30 mouse cellular contexts compared by ENCODE assay signal in genomic region chr19:60576741-60577140, GRCm38 (mm10). TPM values are rescaled to one million over a fixed set of nuclear protein-coding genes. Genes with fewer than 3 reads are reported as not detected.
A peak's percentile ranks its signal among the peaks of the same experiment; 100 is the strongest.
DNase-seq lines count a peak whose midpoint lies in the region; ATAC-seq lines count a peak whose summit lies in the region.
"Had no signal": no experiment of that assay in that cellular context is flagged by ENCODE, and none has a peak within 500 bp of the region (broad histone marks: within the 10 kb centered on the region; RNA-seq: fewer than 3 reads in every experiment).

No protein-coding gene starts in this region.

- no peak overlapping the region for H3K4me3 ChIP-seq in hindbrain, embryonic 14.5 days (replicated peaks; ENCODE audit: low read length)
- H3K4me3 ChIP-seq in hindbrain, embryonic 16.5 days (ENCODE audit: low read length) = no peak overlapping the region
- no peak overlapping the region for H3K4me3 ChIP-seq in midbrain, embryonic 14.5 days (replicated peaks; ENCODE audit: low read depth, low read length)
- H3K4me3 ChIP-seq in midbrain, embryonic 11.5 days (ENCODE audit: low read depth, low read length) = no peak overlapping the region
- no peak overlapping the region for H3K4me3 ChIP-seq in midbrain, embryonic 15.5 days
- H3K4me3 ChIP-seq: erythroblast, embryonic 14.5 days; gastrocnemius, adult 2 months; heart, adult 2 months; heart, embryonic 12.5 days; hindbrain, embryonic 12.5 days; intestine, embryonic 15.5 days; limb, embryonic 10.5 days; limb, embryonic 15.5 days; megakaryocyte, embryonic 14.5 days; neural tube, embryonic 12.5 days had no signal

- peaks cover 6% of the 10 kb centered on the region for H3K36me3 ChIP-seq in hindbrain, embryonic 14.5 days (replicated peaks; ENCODE audit: control insufficient read depth, insufficient read depth)
- no peaks in the 10 kb centered on the region for H3K36me3 ChIP-seq in hindbrain, embryonic 16.5 days (ENCODE audit: control insufficient read depth, insufficient read depth, low read length)
- H3K36me3 ChIP-seq in midbrain, embryonic 14.5 days (ENCODE audit: control insufficient read depth, insufficient read depth, low read length) = peaks cover 7% of the 10 kb centered on the region; the same call in 1 of the 2 replicates
- no peaks in the 10 kb centered on the region; the same call in 1 of the 2 replicates for H3K36me3 ChIP-seq in midbrain, embryonic 11.5 days (ENCODE audit: control insufficient read depth, insufficient read depth, low read length)
- peaks cover 3% of the 10 kb centered on the region; the same call in 1 of the 2 replicates for H3K36me3 ChIP-seq in midbrain, embryonic 15.5 days (replicated peaks)
- H3K36me3 ChIP-seq: intestine, embryonic 15.5 days had no signal

- H3K9me3 ChIP-seq in hindbrain, embryonic 14.5 days (ENCODE audit: control insufficient read depth, low read length) = no peaks in the 10 kb centered on the region
- no peaks in the 10 kb centered on the region for H3K9me3 ChIP-seq in hindbrain, embryonic 16.5 days (ENCODE audit: control insufficient read depth, low read length)
- H3K9me3 ChIP-seq in midbrain, embryonic 14.5 days (ENCODE audit: control insufficient read depth, low read length) = no peaks in the 10 kb centered on the region
- H3K9me3 ChIP-seq in midbrain, embryonic 11.5 days (ENCODE audit: control insufficient read depth, low read length) = no peaks in the 10 kb centered on the region
- H3K9me3 ChIP-seq in midbrain, embryonic 15.5 days = no peaks in the 10 kb centered on the region
- H3K9me3 ChIP-seq: heart, embryonic 12.5 days; hindbrain, embryonic 12.5 days; intestine, embryonic 15.5 days; limb, embryonic 10.5 days; limb, embryonic 15.5 days; megakaryocyte, embryonic 14.5 days; neural tube, embryonic 12.5 days had no signal

- DNase-seq in hindbrain, embryonic 14.5 days (ENCODE audit: low spot score) = no peak
- DNase-seq in kidney, adult 9 months = peak; percentile 52
- no peak for DNase-seq in kidney, postnatal 25 days
- DNase-seq in midbrain, embryonic 14.5 days = no peak
- DNase-seq in midbrain, embryonic 11.5 days (ENCODE audit: low spot score, missing footprints) = no peak
- no peak for DNase-seq in adipocyte (ENCODE audit: low spot score)
- DNase-seq: adrenal gland, adult 2 months; adrenal gland, postnatal 36 days; cerebellum, adult 2 months; cerebellum, postnatal 14 days; gastrocnemius, adult 2 months; gastrocnemius, postnatal 36 days; heart, adult 2 months; layer of hippocampus, adult 9-11 months; liver, postnatal 0 days; lung, postnatal 36 days; right cerebral cortex, postnatal 4 days had no signal

- H3K27ac ChIP-seq in hindbrain, embryonic 14.5 days = no peak overlapping the region
- no peak overlapping the region for H3K27ac ChIP-seq in hindbrain, embryonic 16.5 days (ENCODE audit: low read depth, low read length)
- H3K27ac ChIP-seq in midbrain, embryonic 14.5 days (replicated peaks; ENCODE audit: low read depth, low read length) = no peak overlapping the region
- H3K27ac ChIP-seq in midbrain, embryonic 11.5 days (ENCODE audit: low read depth, low read length) = no peak overlapping the region
- H3K27ac ChIP-seq in midbrain, embryonic 15.5 days = no peak overlapping the region
- H3K27ac ChIP-seq: gastrocnemius, adult 2 months; heart, adult 2 months; hindbrain, embryonic 12.5 days; intestine, embryonic 15.5 days; limb, embryonic 10.5 days; limb, embryonic 15.5 days; neural tube, embryonic 12.5 days; stomach, postnatal 0 days had no signal

- H3K4me2 ChIP-seq in hindbrain, embryonic 14.5 days (replicated peaks) = peak overlapping the region; percentile 27
- H3K4me2 ChIP-seq in hindbrain, embryonic 16.5 days (ENCODE audit: low read length) = no peak overlapping the region; the same call in 1 of the 2 replicates
- peak overlapping the region; percentile 34; the same call in 1 of the 2 replicates for H3K4me2 ChIP-seq in midbrain, embryonic 14.5 days (ENCODE audit: low read length)
- H3K4me2 ChIP-seq in midbrain, embryonic 11.5 days = no peak overlapping the region
- H3K4me2 ChIP-seq in midbrain, embryonic 15.5 days = 0 out of 2 replicates have a peak overlapping the region, but pooled peaks have one; percentile 27
- H3K4me2 ChIP-seq: heart, embryonic 12.5 days; intestine, embryonic 15.5 days; limb, embryonic 15.5 days; neural tube, embryonic 12.5 days had no signal

- ATAC-seq in hindbrain, embryonic 14.5 days (ENCODE audit: low FRiP score) = no peak
- ATAC-seq in hindbrain, embryonic 16.5 days = no peak
- ATAC-seq in midbrain, embryonic 14.5 days (ENCODE audit: low FRiP score, low TSS enrichment) = no peak
- no peak for ATAC-seq in midbrain, embryonic 11.5 days (ENCODE audit: low FRiP score)
- no peak for ATAC-seq in midbrain, embryonic 15.5 days (replicated peaks)
- ATAC-seq: CD4-positive, CD25-positive, alpha-beta regulatory T cell, adult 4 months; forebrain, embryonic 16.5 days; intestine, embryonic 15.5 days; liver, postnatal 0 days had no signal

- peaks cover 51% of the 10 kb centered on the region for H3K4me1 ChIP-seq in hindbrain, embryonic 14.5 days (replicated peaks; ENCODE audit: control insufficient read depth, insufficient read depth, low read length)
- H3K4me1 ChIP-seq in hindbrain, embryonic 16.5 days (ENCODE audit: control insufficient read depth, insufficient read depth, low read depth, low read length) = peaks cover 26% of the 10 kb centered on the region
- peaks cover 39% of the 10 kb centered on the region for H3K4me1 ChIP-seq in midbrain, embryonic 14.5 days (ENCODE audit: control insufficient read depth, insufficient read depth, low read length)
- peaks cover 12% of the 10 kb centered on the region for H3K4me1 ChIP-seq in midbrain, embryonic 11.5 days (ENCODE audit: control insufficient read depth, insufficient read depth, low read length)
- H3K4me1 ChIP-seq in midbrain, embryonic 15.5 days = peaks cover 55% of the 10 kb centered on the region

- no peaks in the 10 kb centered on the region for H3K27me3 ChIP-seq in hindbrain, embryonic 14.5 days (ENCODE audit: control insufficient read depth, insufficient read depth, low read length)
- no peaks in the 10 kb centered on the region for H3K27me3 ChIP-seq in hindbrain, embryonic 16.5 days (replicated peaks; ENCODE audit: control insufficient read depth, insufficient read depth, low read length)
- H3K27me3 ChIP-seq in midbrain, embryonic 14.5 days (ENCODE audit: control insufficient read depth, insufficient read depth, low read length) = no peaks in the 10 kb centered on the region
- H3K27me3 ChIP-seq in midbrain, embryonic 11.5 days (ENCODE audit: control insufficient read depth, insufficient read depth, low read length) = no peaks in the 10 kb centered on the region
- no peaks in the 10 kb centered on the region for H3K27me3 ChIP-seq in midbrain, embryonic 15.5 days (replicated peaks)
- H3K27me3 ChIP-seq: heart, embryonic 12.5 days; hindbrain, embryonic 12.5 days; intestine, embryonic 15.5 days; limb, embryonic 15.5 days; megakaryocyte, embryonic 14.5 days; neural tube, embryonic 12.5 days had no signal

- no peak overlapping the region for H3K9ac ChIP-seq in hindbrain, embryonic 14.5 days
- no peak overlapping the region for H3K9ac ChIP-seq in hindbrain, embryonic 16.5 days (ENCODE audit: low read depth, low read length)
- no peak overlapping the region for H3K9ac ChIP-seq in midbrain, embryonic 14.5 days (replicated peaks; ENCODE audit: low read length)
- H3K9ac ChIP-seq in midbrain, embryonic 11.5 days (ENCODE audit: low read length) = no peak overlapping the region
- H3K9ac ChIP-seq in midbrain, embryonic 15.5 days = no peak overlapping the region
- H3K9ac ChIP-seq: heart, embryonic 12.5 days; hindbrain, embryonic 12.5 days; intestine, embryonic 15.5 days; limb, embryonic 15.5 days; liver, postnatal 0 days; neural tube, embryonic 12.5 days had no signal

- WGBS in hindbrain, embryonic 14.5 days = 96% methylated on average over 1 of the region's 1 CpGs
- 87% methylated on average over 1 of the region's 1 CpGs for WGBS in hindbrain, embryonic 16.5 days
- 98% methylated on average over 1 of the region's 1 CpGs for WGBS in midbrain, embryonic 14.5 days
- 89% methylated on average over 1 of the region's 1 CpGs for WGBS in midbrain, embryonic 11.5 days
- WGBS in midbrain, embryonic 15.5 days = 89% methylated on average over 1 of the region's 1 CpGs

RNA-seq across cellular contexts. Expression of gene Cacul1, which starts 4.1 kb away (rescaled TPM):
- 27.3 and 32.3 TPM in 2 replicates for polyA plus RNA-seq in hindbrain, embryonic 14.5 days (2014; fragmentation: Nextera tagmentation; extraction: Ambion mirVana)
- polyA plus RNA-seq in hindbrain, embryonic 16.5 days (2015; fragmentation: Nextera tagmentation; extraction: Ambion mirVana) = 15.5 and 18.6 TPM in 2 replicates
- polyA plus RNA-seq in midbrain, embryonic 14.5 days (2014; fragmentation: Nextera tagmentation; extraction: Ambion mirVana) = 20.3 and 27.5 TPM in 2 replicates
- polyA plus RNA-seq in midbrain, embryonic 11.5 days (2014; fragmentation: Nextera tagmentation; extraction: Ambion mirVana) = 34.6 and 36.5 TPM in 2 replicates
- polyA plus RNA-seq in midbrain, embryonic 15.5 days (2015; fragmentation: Nextera tagmentation; extraction: Ambion mirVana) = 23.0 and 24.9 TPM in 2 replicates

Comparison
In these comparisons a context has a peak if more than half of its experiments do, and no peak if none do; other contexts are left out.
1. H3K4me2 ChIP-seq: peak in hindbrain, embryonic 14.5 days (single experiment), midbrain, embryonic 14.5 days (single experiment) and midbrain, embryonic 15.5 days (single experiment); none in hindbrain, embryonic 16.5 days (single experiment) and midbrain, embryonic 11.5 days (single experiment).